Mouse (Mus musculus) myocyte (in vitro differentiated cells): ENCODE data around the gene Bach2.

ENCODE experiments used
- CEBPB ChIP-seq: IDR thresholded peaks from 2 replicates; pipeline ENCODE4 v1.6.1; 2011; ENCODE audit warnings: mild to moderate bottlenecking, moderate library complexity; ENCODE audit not compliant: poor library complexity, insufficient read depth, severe bottlenecking
- E2F4 ChIP-seq: IDR thresholded peaks from one replicate; pipeline ENCODE4 v1.6.1; 2011; ENCODE audit warnings: mild to moderate bottlenecking, control low read depth, moderate library complexity; ENCODE audit not compliant: insufficient read depth
- MAX ChIP-seq: IDR thresholded peaks from one replicate; pipeline ENCODE4 v1.6.1; 2011; ENCODE audit warnings: low read depth, mild to moderate bottlenecking, control low read depth
- MYOD1 ChIP-seq, 3 experiments: IDR thresholded peaks; one replicate each; pipeline ENCODE4 v1.6.1; 2011; ENCODE audit warnings: control low read depth in 2 of 3, low read depth in 2 of 3, mild to moderate bottlenecking in 2 of 3, moderate library complexity in 1 of 3; ENCODE audit not compliant: insufficient read length in 2 of 3, control insufficient read depth in 1 of 3
- MYOG ChIP-seq, 3 experiments: IDR thresholded peaks; one replicate each; pipeline ENCODE4 v1.6.1; 2011; ENCODE audit warnings: control low read depth in 2 of 3, low read depth in 2 of 3, mild to moderate bottlenecking in 2 of 3; ENCODE audit not compliant: insufficient read length in 2 of 3, control insufficient read depth in 1 of 3, insufficient read depth in 1 of 3
- POLR2A ChIP-seq: IDR thresholded peaks from one replicate; pipeline ENCODE4 v1.6.1; 2011; ENCODE audit warnings: low read depth, mild to moderate bottlenecking, control low read depth, moderate library complexity; ENCODE audit not compliant: insufficient read length
- POLR2AphosphoS2 ChIP-seq: IDR thresholded peaks from one replicate; pipeline ENCODE4 v1.6.1; 2011; ENCODE audit warnings: low read depth, control low read depth; ENCODE audit not compliant: insufficient read length
- REST ChIP-seq: IDR thresholded peaks from one replicate; pipeline ENCODE4 v1.6.1; 2011; ENCODE audit warnings: mild to moderate bottlenecking, control low read depth, moderate library complexity; ENCODE audit not compliant: insufficient read depth, insufficient read length
- SRF ChIP-seq: IDR thresholded peaks from one replicate; pipeline ENCODE4 v1.6.1; 2011; ENCODE audit warnings: low read depth; ENCODE audit not compliant: control insufficient read depth, insufficient read length
- TCF12 ChIP-seq: IDR thresholded peaks from one replicate; pipeline ENCODE4 v1.6.1; 2011; ENCODE audit warnings: mild to moderate bottlenecking, control low read depth; ENCODE audit not compliant: poor library complexity, insufficient read depth, severe bottlenecking
- TCF3 ChIP-seq: IDR thresholded peaks from one replicate; pipeline ENCODE4 v1.6.1; 2011; ENCODE audit warnings: low read depth, control low read depth; ENCODE audit not compliant: insufficient read length
- USF1 ChIP-seq: IDR thresholded peaks from one replicate; pipeline ENCODE4 v1.6.1; 2011; ENCODE audit warnings: low read depth, mild to moderate bottlenecking, control low read depth, moderate library complexity

GRCm38 (mm10) chr4:32204819-32205218, 33.8 kb upstream of the Bach2 start:
- TF ChIP-seq POLR2A (no peak), USF1 (no peak), E2F4 (no peak), CEBPB (no peak), SRF (no peak), MAX (no peak), MYOG (IDR thresholded peaks at IDR 0.05; ENCODE audit: control insufficient read depth in 1 of 3, insufficient read depth in 1 of 3, insufficient read length in 2 of 3, low read depth in 2 of 3) (no peak), POLR2AphosphoS2 (no peak), TCF12 (no peak), MYOD1 (IDR thresholded peaks at IDR 0.05; ENCODE audit: control insufficient read depth in 1 of 3, insufficient read length in 2 of 3, low read depth in 2 of 3) (no peak), TCF3 (no peak), REST (no peak)
